Mouse (Mus musculus): Measurements from ENCODE around the gene Med12l. TPM values are rescaled to one million over a fixed set of nuclear protein-coding genes. Genes with fewer than 3 reads are reported as not detected.

The Med12l gene
- total RNA-seq, 1 experiment = 3.6 TPM

DNA sequence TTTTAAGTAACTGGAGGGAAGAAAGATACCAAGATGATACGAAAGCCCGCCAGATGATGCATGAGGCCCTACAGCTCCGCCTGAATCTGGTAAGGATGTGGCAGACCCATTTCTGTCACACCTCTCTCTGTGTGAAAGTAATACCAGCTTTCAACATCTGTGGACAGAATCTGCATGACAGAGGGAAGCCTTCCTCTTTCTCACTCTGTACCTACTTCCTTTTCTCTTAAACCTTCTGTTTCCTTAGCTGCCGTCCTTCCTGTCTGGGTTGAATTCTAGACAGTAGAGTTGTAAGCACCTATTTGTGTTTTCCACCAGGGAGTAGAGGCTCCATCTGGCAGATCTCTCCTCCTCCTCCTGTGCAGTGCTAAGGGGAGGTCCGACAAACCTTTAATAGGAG is 255.1 kb downstream of the Med12l start:
- TF ChIP-seq ZNF384 (IDR thresholded peaks at IDR 0.05; ENCODE audit: low read depth, low read length) (no peak), ZC3H11A (IDR thresholded peaks at IDR 0.05; ENCODE audit: borderline replicate concordance, low read depth, low read length) (no peak)
- Histone ChIP-seq H3K9me3 (ENCODE audit: control insufficient read depth, insufficient read depth, low read depth, low read length) (no peaks in the 10 kb centered on the region), H3K4me3 (ENCODE audit: insufficient read depth in 1 of 2, low read depth in 1 of 2, low read length in 2 of 2, poor library complexity in 1 of 2, severe bottlenecking in 1 of 2) (no peak overlapping the region), H3K27ac (ENCODE audit: insufficient read depth, low read depth, low read length, poor library complexity, severe bottlenecking) (no peak overlapping the region), H3K4me1 (ENCODE audit: control insufficient read depth in 2 of 2, insufficient read depth in 2 of 2, low read length in 2 of 2, poor library complexity in 1 of 2) (no peaks in the 10 kb centered on the region), H3K36me3 (ENCODE audit: control insufficient read depth, insufficient read depth, low read length, poor library complexity, severe bottlenecking) (no peaks in the 10 kb centered on the region), H3K9ac (ENCODE audit: insufficient read depth, low read depth, low read length, poor library complexity, severe bottlenecking) (no peak overlapping the region)
- in situ Hi-C loops (cut with MboI; ENCODE audit: low sequenced_read_pairs in 2 of 2, unreplicated experiment in 2 of 2) = no loop called here
- DNase-seq (ENCODE audit: low read depth, low spot score) = no peak

DNA sequence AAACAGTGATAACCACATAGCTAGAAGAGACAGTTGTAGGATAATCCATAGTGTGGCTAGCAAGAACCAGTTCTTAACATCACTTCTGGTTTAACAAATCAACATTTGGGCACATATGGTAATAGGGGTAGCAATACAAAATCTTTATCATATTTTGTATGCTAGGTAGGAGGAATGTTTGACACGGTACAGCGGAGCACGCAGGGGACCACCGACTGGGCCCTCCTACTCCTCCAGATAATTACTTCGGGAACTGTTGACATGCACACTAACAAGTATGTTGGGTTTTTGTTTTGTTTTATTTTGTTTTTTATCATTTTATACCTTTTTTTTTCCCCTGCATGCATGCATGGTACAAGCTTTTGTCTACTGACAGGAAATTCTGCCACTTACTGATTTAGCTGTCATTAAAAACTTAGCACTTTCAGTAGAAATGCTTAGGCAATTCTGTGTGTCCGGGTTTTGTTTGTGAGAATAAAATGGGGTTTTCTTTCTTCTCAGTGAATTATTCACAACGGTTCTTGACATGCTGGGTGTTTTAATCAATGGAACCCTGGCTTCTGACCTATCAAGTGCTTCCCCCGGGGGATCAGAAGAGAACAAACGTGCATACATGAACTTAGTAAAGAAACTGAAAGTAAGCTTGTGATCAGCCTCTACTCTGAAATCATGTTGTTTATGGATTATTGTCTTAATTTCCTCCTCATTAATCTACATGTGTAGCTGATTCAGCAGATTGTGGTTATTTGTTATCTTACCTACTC is 256.3 kb downstream of the Med12l start:
- no peaks in the 10 kb centered on the region for H3K9me3 ChIP-seq (ENCODE audit: control insufficient read depth, insufficient read depth, low read depth, low read length)
- no peaks in the 10 kb centered on the region for H3K4me1 ChIP-seq (ENCODE audit: control insufficient read depth in 2 of 2, insufficient read depth in 2 of 2, low read length in 2 of 2, poor library complexity in 1 of 2)
- DNase-seq (ENCODE audit: low read depth, low spot score) = no peak
- H3K36me3 ChIP-seq (ENCODE audit: control insufficient read depth, insufficient read depth, low read length, poor library complexity, severe bottlenecking) = no peaks in the 10 kb centered on the region
- in situ Hi-C loops (cut with MboI; ENCODE audit: low sequenced_read_pairs in 2 of 2, unreplicated experiment in 2 of 2) = no loop called here
- no peak for TF ChIP-seq CHD2 (IDR thresholded peaks at IDR 0.05; ENCODE audit: low read depth, low read length)
- no peak for TF ChIP-seq ZNF384 (IDR thresholded peaks at IDR 0.05; ENCODE audit: low read depth, low read length)
- H3K27ac ChIP-seq (ENCODE audit: insufficient read depth, low read depth, low read length, poor library complexity, severe bottlenecking) = no peak overlapping the region
- H3K4me3 ChIP-seq (ENCODE audit: insufficient read depth in 1 of 2, low read depth in 1 of 2, low read length in 2 of 2, poor library complexity in 1 of 2, severe bottlenecking in 1 of 2) = no peak overlapping the region
- no peak overlapping the region for H3K9ac ChIP-seq (ENCODE audit: insufficient read depth, low read depth, low read length, poor library complexity, severe bottlenecking)

DNA sequence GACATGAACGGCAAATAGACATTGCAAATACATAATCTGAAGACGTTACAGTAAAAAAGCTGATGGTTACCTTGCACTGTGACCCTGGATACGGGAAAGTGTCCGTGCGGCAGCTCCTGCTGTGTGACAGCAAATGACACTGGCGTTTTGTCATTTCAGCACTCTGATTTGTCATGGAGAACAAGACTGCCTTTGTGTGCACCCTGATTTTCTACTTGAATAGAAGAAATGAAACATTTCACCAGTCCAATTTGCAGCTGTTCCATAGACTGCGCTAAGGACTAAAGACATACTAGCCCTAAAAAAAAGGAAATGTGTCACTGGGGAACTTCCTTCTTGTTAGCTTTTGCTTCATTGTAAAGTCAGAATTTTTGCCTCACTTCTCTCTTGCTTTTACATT is 257.1 kb downstream of the Med12l start, which contains the start of gene P2ry12:
TSS of gene P2ry12 (minus strand) at position 168 of the 400 bp plus-strand sequence.
- Histone ChIP-seq H3K27ac (ENCODE audit: insufficient read depth, low read depth, low read length, poor library complexity, severe bottlenecking) (no peak within 1 kb of the TSS), H3K9me3 (ENCODE audit: control insufficient read depth, insufficient read depth, low read depth, low read length) (no peaks in the 10 kb centered on the region), H3K9ac (ENCODE audit: insufficient read depth, low read depth, low read length, poor library complexity, severe bottlenecking) (no peak within 1 kb of the TSS), H3K4me3 (ENCODE audit: insufficient read depth in 1 of 2, low read depth in 1 of 2, low read length in 2 of 2, poor library complexity in 1 of 2, severe bottlenecking in 1 of 2) (no peak within 1 kb of the TSS), H3K4me1 (ENCODE audit: control insufficient read depth in 2 of 2, insufficient read depth in 2 of 2, low read length in 2 of 2, poor library complexity in 1 of 2) (no peaks in the 10 kb centered on the region), H3K36me3 (ENCODE audit: control insufficient read depth, insufficient read depth, low read length, poor library complexity, severe bottlenecking) (no peaks in the 10 kb centered on the region)
- TF ChIP-seq CHD2 (IDR thresholded peaks at IDR 0.05; ENCODE audit: low read depth, low read length) = no peak
- no peak for TF ChIP-seq ZNF384 (IDR thresholded peaks at IDR 0.05; ENCODE audit: low read depth, low read length)
- TF ChIP-seq MAFK (IDR thresholded peaks at IDR 0.05; ENCODE audit: insufficient read depth, low read depth, low read length) = no peak
- no peak for TF ChIP-seq HCFC1 (IDR thresholded peaks at IDR 0.05; ENCODE audit: borderline replicate concordance, insufficient read depth, low read length)
- TF ChIP-seq ZC3H11A (IDR thresholded peaks at IDR 0.05; ENCODE audit: borderline replicate concordance, low read depth, low read length) = no peak
- in situ Hi-C loops (cut with MboI; ENCODE audit: low sequenced_read_pairs in 2 of 2, unreplicated experiment in 2 of 2) = no loop called here
- DNase-seq (ENCODE audit: low read depth, low spot score) = no peak

DNA sequence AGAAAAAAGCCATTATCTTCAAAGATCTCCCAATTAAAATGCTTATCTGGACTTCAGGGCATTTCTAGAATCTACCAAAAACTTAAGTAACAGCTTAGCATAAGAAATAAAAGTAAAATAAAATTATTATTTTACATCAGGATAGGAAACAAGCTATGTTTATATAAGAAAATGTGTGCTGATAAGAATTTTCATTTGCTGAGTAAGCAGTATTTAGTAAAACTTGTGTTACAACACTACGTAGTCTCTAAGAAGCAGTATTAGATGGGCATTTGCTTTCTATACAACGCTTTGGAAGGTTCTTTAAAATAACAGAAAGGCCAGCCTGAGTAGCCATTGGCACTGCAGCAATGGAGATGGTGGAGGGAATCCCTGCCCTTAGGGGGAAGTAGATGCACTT is 257.8 kb downstream of the Med12l start:
- Histone ChIP-seq H3K4me1 (ENCODE audit: control insufficient read depth in 2 of 2, insufficient read depth in 2 of 2, low read length in 2 of 2, poor library complexity in 1 of 2) (no peaks in the 10 kb centered on the region), H3K27ac (ENCODE audit: insufficient read depth, low read depth, low read length, poor library complexity, severe bottlenecking) (no peak overlapping the region), H3K36me3 (ENCODE audit: control insufficient read depth, insufficient read depth, low read length, poor library complexity, severe bottlenecking) (no peaks in the 10 kb centered on the region), H3K9ac (ENCODE audit: insufficient read depth, low read depth, low read length, poor library complexity, severe bottlenecking) (no peak overlapping the region), H3K4me3 (ENCODE audit: insufficient read depth in 1 of 2, low read depth in 1 of 2, low read length in 2 of 2, poor library complexity in 1 of 2, severe bottlenecking in 1 of 2) (no peak overlapping the region), H3K9me3 (ENCODE audit: control insufficient read depth, insufficient read depth, low read depth, low read length) (no peaks in the 10 kb centered on the region)
- TF ChIP-seq CHD2 (IDR thresholded peaks at IDR 0.05; ENCODE audit: low read depth, low read length) = no peak
- peak; percentile 82 for TF ChIP-seq MAFK (IDR thresholded peaks at IDR 0.05; ENCODE audit: insufficient read depth, low read depth, low read length)
- no peak for TF ChIP-seq ZC3H11A (IDR thresholded peaks at IDR 0.05; ENCODE audit: borderline replicate concordance, low read depth, low read length)
- no peak for TF ChIP-seq ZNF384 (IDR thresholded peaks at IDR 0.05; ENCODE audit: low read depth, low read length)
- in situ Hi-C loops (cut with MboI; ENCODE audit: low sequenced_read_pairs in 2 of 2, unreplicated experiment in 2 of 2) = no loop called here
- DNase-seq (ENCODE audit: low read depth, low spot score) = no peak

DNA sequence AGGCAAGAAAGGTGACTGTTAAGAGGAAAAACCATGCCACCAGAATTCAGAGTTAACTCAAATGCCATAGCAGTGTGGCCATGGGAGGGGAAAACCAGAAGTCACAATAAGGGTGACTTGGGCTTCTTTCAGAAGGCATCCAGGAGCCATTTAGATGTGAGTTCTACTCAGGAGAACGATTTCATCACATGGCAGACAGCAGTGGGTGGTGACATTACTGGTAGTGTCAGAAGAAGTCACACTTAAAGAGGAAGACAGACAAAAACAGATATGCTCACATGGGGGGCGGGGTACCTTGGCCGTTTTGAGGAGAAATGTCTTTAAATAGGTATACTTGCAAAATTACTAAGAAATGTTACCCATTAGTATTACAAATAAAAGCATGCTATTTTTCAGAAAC is 258.4 kb downstream of the Med12l start:
- in situ Hi-C loops (cut with MboI; ENCODE audit: low sequenced_read_pairs in 2 of 2, unreplicated experiment in 2 of 2) = no loop called here
- DNase-seq (ENCODE audit: low read depth, low spot score) = no peak
- no peak overlapping the region for H3K4me3 ChIP-seq (ENCODE audit: insufficient read depth in 1 of 2, low read depth in 1 of 2, low read length in 2 of 2, poor library complexity in 1 of 2, severe bottlenecking in 1 of 2)
- TF ChIP-seq CHD2 (IDR thresholded peaks at IDR 0.05; ENCODE audit: low read depth, low read length) (no peak), HCFC1 (IDR thresholded peaks at IDR 0.05; ENCODE audit: borderline replicate concordance, insufficient read depth, low read length) (no peak), MAFK (IDR thresholded peaks at IDR 0.05; ENCODE audit: insufficient read depth, low read depth, low read length) (no peak), ZC3H11A (IDR thresholded peaks at IDR 0.05; ENCODE audit: borderline replicate concordance, low read depth, low read length) (no peak), ZNF384 (IDR thresholded peaks at IDR 0.05; ENCODE audit: low read depth, low read length) (no peak)
- no peaks in the 10 kb centered on the region for H3K9me3 ChIP-seq (ENCODE audit: control insufficient read depth, insufficient read depth, low read depth, low read length)
- H3K9ac ChIP-seq (ENCODE audit: insufficient read depth, low read depth, low read length, poor library complexity, severe bottlenecking) = no peak overlapping the region
- no peaks in the 10 kb centered on the region for H3K36me3 ChIP-seq (ENCODE audit: control insufficient read depth, insufficient read depth, low read length, poor library complexity, severe bottlenecking)
- no peaks in the 10 kb centered on the region for H3K4me1 ChIP-seq (ENCODE audit: control insufficient read depth in 2 of 2, insufficient read depth in 2 of 2, low read length in 2 of 2, poor library complexity in 1 of 2)
- H3K27ac ChIP-seq (ENCODE audit: insufficient read depth, low read depth, low read length, poor library complexity, severe bottlenecking) = no peak overlapping the region

Data from ES-E14 (cell line).